In genomic region chrX:9316457-9316856, GRCm38 (mm10) we compare ENCODE assay signal across 21 mouse cellular contexts. TPM values are rescaled to one million over a fixed set of nuclear protein-coding genes. Genes with fewer than 3 reads are reported as not detected.
DNase-seq lines count a peak whose midpoint lies in the region; ATAC-seq and TF ChIP-seq lines count a peak whose summit lies in the region.
"Not testable (repeated sequence)": the region's sequence is repeated elsewhere in the genome, so short reads cannot be mapped to it uniquely, and the experiment has no call there.
"Had no signal": no experiment of that assay in that cellular context is flagged by ENCODE, and none has a peak within 500 bp of the region (broad histone marks: within the 10 kb centered on the region; RNA-seq: fewer than 3 reads in every experiment).

No protein-coding gene starts in this region.

- TF ChIP-seq EP300 in MEL (IDR thresholded peaks at IDR 0.05; ENCODE audit: low read depth in 1 of 2, low read length in 2 of 2): not testable (repeated sequence)

- not testable (repeated sequence) for H3K27me3 ChIP-seq in MEL (ENCODE audit: control insufficient read depth in 1 of 2, insufficient read depth in 2 of 2, low read length in 2 of 2); liver, embryonic 11.5 days (replicated peaks; ENCODE audit: control insufficient read depth, insufficient read depth, low read length); liver, embryonic 13.5 days; liver, embryonic 16.5 days (ENCODE audit: control insufficient read depth, insufficient read depth, low read depth, low read length)

- not testable (repeated sequence) for H3K27ac ChIP-seq in MEL (ENCODE audit: control insufficient read depth, low read depth, low read length); liver, embryonic 11.5 days (ENCODE audit: low read depth, low read length); liver, embryonic 13.5 days; liver, embryonic 16.5 days (ENCODE audit: low read length)

- not testable (repeated sequence) for H3K4me2 ChIP-seq in liver, embryonic 11.5 days; liver, embryonic 16.5 days (ENCODE audit: low read depth, low read length)
- peak overlapping the region; percentile 28; the same call in 1 of the 2 replicates for H3K4me2 ChIP-seq in liver, embryonic 13.5 days

- not testable (repeated sequence) for H3K9ac ChIP-seq in MEL (ENCODE audit: control insufficient read depth, low read depth, low read length, poor library complexity, severe bottlenecking); liver, embryonic 11.5 days (ENCODE audit: low read depth, low read length); liver, embryonic 13.5 days; liver, embryonic 16.5 days (ENCODE audit: low read depth, low read length)

- 0 out of 2 replicates have a peak, but pooled peaks have one; percentile 51 for ATAC-seq in liver, embryonic 11.5 days (replicated peaks; ENCODE audit: low FRiP score)
- peak; percentile 65 for ATAC-seq in liver, embryonic 13.5 days (ENCODE audit: low read depth)
- ATAC-seq in liver, embryonic 16.5 days (ENCODE audit: low read depth): peak; percentile 64
- ATAC-seq in megakaryocyte-erythroid progenitor cell, adult 5-6 weeks (replicated peaks; ENCODE audit: low FRiP score, low TSS enrichment, poor library complexity, severe bottlenecking): peak; percentile 57

- not testable (repeated sequence) for TF ChIP-seq POLR2A in MEL (IDR thresholded peaks at IDR 0.05; ENCODE audit: control insufficient read depth in 1 of 2, insufficient read depth in 1 of 2, low read depth in 1 of 2, low read length in 2 of 2, poor library complexity in 1 of 2)

- H3K9me3 ChIP-seq in MEL (replicated peaks; ENCODE audit: insufficient read depth, low read length); liver, embryonic 11.5 days (ENCODE audit: control insufficient read depth, low read length); liver, embryonic 13.5 days (replicated peaks); liver, embryonic 16.5 days (replicated peaks; ENCODE audit: control insufficient read depth, low read length): not testable (repeated sequence)

- H3K36me3 ChIP-seq in MEL (ENCODE audit: control insufficient read depth in 1 of 2, insufficient read depth in 2 of 2, low read length in 2 of 2); liver, embryonic 11.5 days (ENCODE audit: control insufficient read depth, insufficient read depth, low read length); liver, embryonic 13.5 days; liver, embryonic 16.5 days (ENCODE audit: control insufficient read depth, insufficient read depth): not testable (repeated sequence)

- DNase-seq in MEL (ENCODE audit: low read depth, low spot score); liver, embryonic 11.5 days (ENCODE audit: low spot score); liver, embryonic 13.5 days: not testable (repeated sequence)

- not testable (repeated sequence) for TF ChIP-seq CTCF in MEL (IDR thresholded peaks at IDR 0.05 in 2 of 3, conservative IDR thresholded peaks at IDR 0.05 in 1 of 3; ENCODE audit: control insufficient read depth in 1 of 3, insufficient read depth in 1 of 3, low read depth in 2 of 3, low read length in 3 of 3, poor library complexity in 1 of 3, severe bottlenecking in 1 of 3)

- not testable (repeated sequence) for H3K4me1 ChIP-seq in MEL (ENCODE audit: control insufficient read depth in 1 of 2, insufficient read depth in 2 of 2, low read length in 2 of 2); liver, embryonic 11.5 days (replicated peaks; ENCODE audit: control insufficient read depth, insufficient read depth, low read length); liver, embryonic 13.5 days (replicated peaks); liver, embryonic 16.5 days (ENCODE audit: control insufficient read depth, low read depth, low read length)

- TF ChIP-seq RAD21 in MEL (IDR thresholded peaks at IDR 0.05; ENCODE audit: low read depth, low read length): not testable (repeated sequence)

- not testable (repeated sequence) for H3K4me3 ChIP-seq in MEL (ENCODE audit: control insufficient read depth in 1 of 2, insufficient read depth in 1 of 2, low read depth in 2 of 2, low read length in 2 of 2); liver, embryonic 11.5 days (ENCODE audit: low read depth, low read length); liver, embryonic 13.5 days (replicated peaks); liver, embryonic 16.5 days (ENCODE audit: low read depth, low read length)

- not testable (repeated sequence) for H3K79me2 ChIP-seq in MEL (ENCODE audit: control insufficient read depth, insufficient read depth, low read length, poor library complexity)

TF ChIP-seq in MEL, 35 proteins besides CTCF, POLR2A, EP300 and RAD21:
- 0 out of 2 replicates have a peak, but pooled peaks have one; percentile 22 for TF ChIP-seq GATA1 (IDR thresholded peaks at IDR 0.05; ENCODE audit: low read depth, low read length)
TF ChIP-seq in MEL: peak in this region for 1; not testable (repeated sequence) for 34.

RNA-seq across cellular contexts. Expression of gene H2al1m, which starts 32.9 kb away (rescaled TPM):
- total RNA-seq in MEL (2012; rRNA removed): 0.85 and 1.1 TPM in 2 replicates
- 1 to 10 TPM in 1 of 2 experiments, not detected in 1; 3.5 TPM for polyA plus RNA-seq in MEL (2012; ENCODE audit: insufficient read depth in 1 of 2, insufficient read length in 2 of 2, low read depth in 1 of 2, low replicate concordance in 2 of 2, missing spikeins in 1 of 2)
- polyA plus RNA-seq in liver, embryonic 11.5 days (2014; fragmentation: Nextera tagmentation; extraction: Ambion mirVana): 1.3 and 1.5 TPM in 2 replicates
- 1.5 and 1.8 TPM in 2 replicates for polyA plus RNA-seq in liver, embryonic 13.5 days (2015; fragmentation: Nextera tagmentation; extraction: Ambion mirVana)
- 2.2 and 2.3 TPM in 2 replicates for polyA plus RNA-seq in liver, embryonic 16.5 days (2015; fragmentation: Nextera tagmentation; extraction: Ambion mirVana)
- total RNA-seq in megakaryocyte-erythroid progenitor cell, adult 5-6 weeks (2014; fragmentation: Nextera tagmentation): 8.3 and 18.6 TPM in 2 replicates
- total RNA-seq in megakaryocyte-erythroid progenitor cell, adult 5-6 weeks (2017): not detected in 2 replicates
- total RNA-seq: adrenal gland, adult 2 months; adrenal gland, postnatal 25 days; ES-E14 had no signal
- polyA plus RNA-seq: C2C12; embryonic facial prominence, embryonic 11.5 days; embryonic facial prominence, embryonic 13.5 days; embryonic facial prominence, embryonic 15.5 days; forebrain, embryonic 11.5 days; forebrain, embryonic 13.5 days; forebrain, postnatal 0 days had no signal

RNA-seq across cellular contexts. Expression of gene H2al1k, which starts 34.0 kb away (rescaled TPM):
- not detected in 2 replicates for total RNA-seq in MEL (2012; rRNA removed)
- polyA plus RNA-seq in MEL (2012; ENCODE audit: insufficient read depth in 1 of 2, insufficient read length in 2 of 2, low read depth in 1 of 2, low replicate concordance in 2 of 2, missing spikeins in 1 of 2): not detected
- not detected in 2 replicates for polyA plus RNA-seq in liver, embryonic 11.5 days (2014; fragmentation: Nextera tagmentation; extraction: Ambion mirVana)
- polyA plus RNA-seq in liver, embryonic 13.5 days (2015; fragmentation: Nextera tagmentation; extraction: Ambion mirVana): not detected in 2 replicates
- not detected in 2 replicates for polyA plus RNA-seq in liver, embryonic 16.5 days (2015; fragmentation: Nextera tagmentation; extraction: Ambion mirVana)
- not detected in 2 replicates for total RNA-seq in megakaryocyte-erythroid progenitor cell, adult 5-6 weeks (2014; fragmentation: Nextera tagmentation)
- 6.0 TPM in 1 of 2 replicates, not detected in the other for total RNA-seq in megakaryocyte-erythroid progenitor cell, adult 5-6 weeks (2017)
- total RNA-seq: adrenal gland, adult 2 months; adrenal gland, postnatal 10 days; adrenal gland, postnatal 25 days; adrenal gland, postnatal 4 days; common myeloid progenitor, adult 5-6 weeks; ES-E14; forebrain, postnatal 0 days had no signal
- polyA plus RNA-seq: adrenal gland, adult 2 months; brain, embryonic 14.5 days; C2C12; embryonic facial prominence, embryonic 11.5 days; embryonic facial prominence, embryonic 13.5 days; embryonic facial prominence, embryonic 15.5 days; erythroblast, embryonic 14.5 days; forebrain, embryonic 11.5 days; forebrain, embryonic 13.5 days; forebrain, embryonic 15.5 days; forebrain, postnatal 0 days had no signal

RNA-seq across cellular contexts. Expression of gene Xk, which starts 43.9 kb away (rescaled TPM):
- 10.7 and 11.1 TPM in 2 replicates for total RNA-seq in MEL (2012; rRNA removed)
- polyA plus RNA-seq in MEL (2012; ENCODE audit: insufficient read depth in 1 of 2, insufficient read length in 2 of 2, low read depth in 1 of 2, low replicate concordance in 2 of 2, missing spikeins in 1 of 2): 10 to 100 TPM in 1 of 2 experiments, not detected in 1; 36.6 TPM
- polyA plus RNA-seq in liver, embryonic 11.5 days (2014; fragmentation: Nextera tagmentation; extraction: Ambion mirVana): 27.7 and 31.5 TPM in 2 replicates
- 18.2 and 26.5 TPM in 2 replicates for polyA plus RNA-seq in liver, embryonic 13.5 days (2015; fragmentation: Nextera tagmentation; extraction: Ambion mirVana)
- 25.2 and 26.2 TPM in 2 replicates for polyA plus RNA-seq in liver, embryonic 16.5 days (2015; fragmentation: Nextera tagmentation; extraction: Ambion mirVana)
- total RNA-seq in megakaryocyte-erythroid progenitor cell, adult 5-6 weeks (2014; fragmentation: Nextera tagmentation): 45.8 and 46.1 TPM in 2 replicates
- 18.6 and 21.5 TPM in 2 replicates for total RNA-seq in megakaryocyte-erythroid progenitor cell, adult 5-6 weeks (2017)

RNA-seq across cellular contexts. Expression of gene Gm14862, which starts 59.8 kb away (rescaled TPM):
- total RNA-seq in MEL (2012; rRNA removed): not detected in 2 replicates
- not detected for polyA plus RNA-seq in MEL (2012; ENCODE audit: insufficient read depth in 1 of 2, insufficient read length in 2 of 2, low read depth in 1 of 2, low replicate concordance in 2 of 2, missing spikeins in 1 of 2)
- 1.0 and 1.1 TPM in 2 replicates for polyA plus RNA-seq in liver, embryonic 11.5 days (2014; fragmentation: Nextera tagmentation; extraction: Ambion mirVana)
- 3.6 and 3.7 TPM in 2 replicates for polyA plus RNA-seq in liver, embryonic 13.5 days (2015; fragmentation: Nextera tagmentation; extraction: Ambion mirVana)
- 3.4 and 3.8 TPM in 2 replicates for polyA plus RNA-seq in liver, embryonic 16.5 days (2015; fragmentation: Nextera tagmentation; extraction: Ambion mirVana)
- not detected in 2 replicates for total RNA-seq in megakaryocyte-erythroid progenitor cell, adult 5-6 weeks (2014; fragmentation: Nextera tagmentation)
- not detected in 2 replicates for total RNA-seq in megakaryocyte-erythroid progenitor cell, adult 5-6 weeks (2017)
- total RNA-seq: adrenal gland, adult 2 months; adrenal gland, postnatal 10 days; adrenal gland, postnatal 25 days; adrenal gland, postnatal 4 days; common myeloid progenitor, adult 5-6 weeks; ES-E14; forebrain, postnatal 0 days had no signal
- polyA plus RNA-seq: adrenal gland, adult 2 months; brain, embryonic 14.5 days; C2C12; embryonic facial prominence, embryonic 13.5 days; embryonic facial prominence, embryonic 15.5 days; forebrain, embryonic 11.5 days; forebrain, embryonic 13.5 days; forebrain, embryonic 15.5 days; forebrain, postnatal 0 days had no signal
